Mouse (Mus musculus): ENCODE data around the gene Abhd12b.
"Not testable (repeated sequence)": the region's sequence is repeated elsewhere in the genome, so short reads cannot be mapped to it uniquely, and the experiment has no call there.

The Abhd12b gene

GRCm38 (mm10) chr12:70139871-70140270 lies 14.1 kb upstream of the Abhd12b start:
- DNase-seq (ENCODE audit: low spot score), result no peak

- DNase-seq (ENCODE audit: low spot score), result no peak
Measured at GRCm38 (mm10) chr12:70140542-70140941, 13.4 kb upstream of the Abhd12b start.

GRCm38 (mm10) chr12:70140993-70141576 lies 12.9 kb upstream of the Abhd12b start:
- no peak for DNase-seq (ENCODE audit: low spot score)

- not testable (repeated sequence) for DNase-seq (ENCODE audit: low spot score)
Measured at GRCm38 (mm10) chr12:70144106-70144587, 9.8 kb upstream of the Abhd12b start.

- peak; percentile 55 for DNase-seq (ENCODE audit: low spot score)
Measured at GRCm38 (mm10) chr12:70144637-70145448, 9.1 kb upstream of the Abhd12b start.

- no peak for DNase-seq (ENCODE audit: low spot score)
Measured at GRCm38 (mm10) chr12:70145586-70145985, 8.4 kb upstream of the Abhd12b start.

- no peak for DNase-seq (ENCODE audit: low spot score)
Measured at GRCm38 (mm10) chr12:70147986-70148630, 5.8 kb upstream of the Abhd12b start.

- DNase-seq (ENCODE audit: low spot score), result no peak
Measured at GRCm38 (mm10) chr12:70148631-70149265, 5.2 kb upstream of the Abhd12b start.

GRCm38 (mm10) chr12:70156222-70156621 lies 2.3 kb downstream of the Abhd12b start:
- no peak for DNase-seq (ENCODE audit: low spot score)

- no peak for DNase-seq (ENCODE audit: low spot score)
Measured at GRCm38 (mm10) chr12:70157292-70158066, 3.5 kb downstream of the Abhd12b start.

- no peak for DNase-seq (ENCODE audit: low spot score)
Measured at GRCm38 (mm10) chr12:70161057-70161456, 7.1 kb downstream of the Abhd12b start.

- DNase-seq (ENCODE audit: low spot score), result no peak
Measured at GRCm38 (mm10) chr12:70164741-70165140, 10.8 kb downstream of the Abhd12b start.

- no peak for DNase-seq (ENCODE audit: low spot score)
Measured at GRCm38 (mm10) chr12:70167950-70168349, 14.0 kb downstream of the Abhd12b start.

GRCm38 (mm10) chr12:70169969-70170368 lies 16.0 kb downstream of the Abhd12b start:
- DNase-seq (ENCODE audit: low spot score), result no peak

- DNase-seq (ENCODE audit: low spot score), result not testable (repeated sequence)
Measured at GRCm38 (mm10) chr12:70183507-70183906, 29.6 kb downstream of the Abhd12b start.

- DNase-seq (ENCODE audit: low spot score), result no peak
Measured at GRCm38 (mm10) chr12:70184173-70184783, 30.3 kb downstream of the Abhd12b start.

- DNase-seq (ENCODE audit: low spot score), result no peak
Measured at GRCm38 (mm10) chr12:70192267-70192727, 38.4 kb downstream of the Abhd12b start.

GRCm38 (mm10) chr12:70195426-70195825 lies 41.5 kb downstream of the Abhd12b start:
- no peak for DNase-seq (ENCODE audit: low spot score)

- DNase-seq (ENCODE audit: low spot score), result no peak
Measured at GRCm38 (mm10) chr12:70196341-70196740, 42.4 kb downstream of the Abhd12b start.

GRCm38 (mm10) chr12:70201926-70202529 lies 48.1 kb downstream of the Abhd12b start:
- no peak for DNase-seq (ENCODE audit: low spot score)

GRCm38 (mm10) chr12:70204433-70204832 lies 50.5 kb downstream of the Abhd12b start:
- DNase-seq (ENCODE audit: low spot score), result no peak
